Mouse (Mus musculus): ENCODE measurements around the gene Ica1.

Gene Ica1

DNA sequence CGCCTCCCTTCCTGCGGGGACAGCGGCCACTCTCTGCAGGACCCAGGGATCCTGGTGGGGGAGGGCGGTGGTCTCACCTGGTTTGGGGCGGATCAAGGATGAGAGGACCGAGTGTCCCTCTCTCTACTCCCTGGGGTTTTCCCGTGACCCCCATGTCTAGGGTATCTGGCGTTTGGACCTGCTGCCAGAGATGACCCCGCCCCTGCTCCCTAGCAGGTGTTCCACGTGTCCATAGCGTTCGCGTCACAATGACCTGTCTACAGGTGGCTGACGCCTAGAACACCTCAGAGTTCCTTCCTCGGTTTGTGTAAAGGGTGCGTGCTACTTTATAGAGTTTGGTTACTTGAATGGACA, at the start of gene Ica1:
Gene Ica1 (minus strand): TSS at position 193 of the 354 bp plus-strand sequence.
- in situ Hi-C loops (cut with MboI): no loop called here

DNA sequence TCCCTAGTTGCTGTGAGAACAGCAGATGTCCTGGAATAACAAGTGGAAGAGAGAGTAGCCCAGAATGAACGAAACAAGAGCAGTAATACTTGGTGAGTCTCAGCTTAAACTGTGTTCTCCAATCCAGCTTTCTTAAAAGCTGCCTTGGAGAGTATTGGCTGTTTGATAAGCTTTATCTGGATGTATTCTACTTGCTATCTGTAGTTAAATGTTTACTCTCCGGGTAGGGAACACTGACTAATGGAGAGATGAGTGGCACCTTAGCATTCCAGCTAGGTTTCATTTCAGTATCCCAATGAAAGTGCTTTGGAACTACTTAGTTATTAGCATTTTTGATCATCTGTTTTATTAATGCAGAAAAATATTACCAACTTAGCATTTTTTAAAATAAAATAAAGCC, 41.6 kb upstream of the Ica1 start:
- in situ Hi-C loops (cut with MboI): no loop called here

DNA sequence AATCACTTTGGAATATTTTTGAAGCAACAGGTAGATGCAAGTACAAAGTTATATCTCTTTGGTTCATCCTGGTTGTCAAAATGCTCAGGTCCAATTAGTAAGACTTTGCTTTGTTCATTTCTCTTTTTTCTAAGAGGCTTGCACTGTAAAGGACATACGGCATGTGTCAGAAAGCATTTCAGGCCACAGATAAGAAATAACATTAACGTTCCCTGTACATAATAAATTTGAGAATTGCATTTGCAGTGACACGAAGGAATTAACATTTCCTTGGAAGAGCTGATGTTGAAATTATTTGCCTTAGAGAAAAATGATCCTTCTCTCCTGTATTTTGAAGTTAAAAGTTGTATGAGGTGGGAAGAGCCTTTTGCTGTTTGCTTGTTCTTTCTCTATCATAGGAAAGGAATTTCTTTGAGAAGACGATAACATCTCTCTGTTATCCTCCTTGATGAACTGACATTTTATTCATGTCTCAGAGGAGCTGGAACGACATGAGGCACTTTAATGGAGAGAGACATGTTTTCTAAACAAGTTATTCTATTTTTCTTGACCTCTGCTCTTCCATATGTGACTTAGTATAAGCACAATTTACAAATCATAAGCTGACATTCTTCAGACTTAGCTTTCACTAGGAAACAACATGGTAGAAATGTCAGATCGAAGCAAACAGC, 36.2 kb upstream of the Ica1 start:
- in situ Hi-C loops (cut with MboI): no loop called here

DNA sequence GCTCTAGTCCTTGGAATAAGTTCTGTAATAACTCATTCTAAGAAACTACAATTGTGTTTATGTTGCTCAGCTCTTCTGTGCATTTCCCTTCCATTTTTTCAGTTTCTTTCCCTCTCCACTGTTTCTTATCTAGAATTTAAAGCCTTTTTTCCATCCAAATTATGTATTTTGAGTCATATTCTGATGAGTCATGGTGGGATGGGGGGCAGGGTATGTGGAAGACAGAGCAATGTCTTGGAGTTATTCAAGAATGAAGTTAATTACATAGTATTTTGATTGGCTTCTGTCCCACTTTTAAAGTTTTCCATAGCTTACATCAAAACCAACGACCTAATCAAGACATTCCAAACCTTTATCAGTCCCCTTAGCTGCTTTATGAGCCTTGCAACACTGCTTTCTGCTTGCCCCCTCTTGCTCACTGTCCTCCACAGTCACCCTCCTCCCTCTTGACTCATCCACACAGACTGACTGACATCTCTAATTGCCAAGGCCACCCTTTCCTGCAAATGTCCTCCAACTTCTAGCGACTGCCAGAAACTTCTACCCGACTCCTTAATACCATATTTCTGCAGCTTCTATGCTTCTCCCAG, 24.4 kb upstream of the Ica1 start:
- in situ Hi-C loops (cut with MboI): no loop called here

DNA sequence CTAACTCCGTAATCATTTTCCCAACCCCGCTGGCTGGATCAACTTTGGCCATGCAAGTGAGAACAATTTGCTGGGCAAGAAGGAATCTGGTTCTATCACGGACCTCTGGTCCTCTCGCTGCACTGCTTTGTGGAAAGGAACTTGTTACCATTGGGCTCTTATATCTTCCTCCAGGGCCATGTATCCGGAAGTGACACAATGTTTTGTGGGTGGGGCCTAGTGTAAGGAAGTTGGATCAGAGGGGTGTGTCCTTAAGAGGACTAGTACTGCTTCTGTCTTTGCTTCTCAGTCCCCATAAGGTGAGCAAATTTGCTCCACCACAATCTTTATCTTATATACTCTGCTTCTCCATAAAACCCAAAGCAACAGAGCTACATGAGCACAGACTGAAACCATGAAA, 14.1 kb upstream of the Ica1 start:
- in situ Hi-C loops (cut with MboI): no loop called here

DNA sequence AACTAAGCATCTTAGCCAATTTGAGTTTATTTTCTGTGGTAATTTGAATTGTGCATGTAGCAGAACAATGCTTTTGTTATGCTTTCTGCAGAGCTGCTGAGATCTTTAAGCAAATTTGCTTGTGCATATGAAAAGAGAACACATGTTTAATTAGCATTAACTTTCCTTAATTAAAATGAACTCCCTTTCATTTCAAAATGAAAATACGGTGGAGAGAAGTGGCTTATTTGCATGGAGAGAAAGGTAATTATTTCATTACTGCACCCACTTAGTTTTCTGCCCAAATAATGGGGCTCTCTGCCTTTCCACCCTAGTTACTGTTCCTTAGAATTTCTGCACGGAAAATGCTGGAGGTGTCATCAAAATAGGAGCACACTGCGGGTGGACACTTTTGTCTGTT, 13.5 kb upstream of the Ica1 start:
- in situ Hi-C loops (cut with MboI): no loop called here

DNA sequence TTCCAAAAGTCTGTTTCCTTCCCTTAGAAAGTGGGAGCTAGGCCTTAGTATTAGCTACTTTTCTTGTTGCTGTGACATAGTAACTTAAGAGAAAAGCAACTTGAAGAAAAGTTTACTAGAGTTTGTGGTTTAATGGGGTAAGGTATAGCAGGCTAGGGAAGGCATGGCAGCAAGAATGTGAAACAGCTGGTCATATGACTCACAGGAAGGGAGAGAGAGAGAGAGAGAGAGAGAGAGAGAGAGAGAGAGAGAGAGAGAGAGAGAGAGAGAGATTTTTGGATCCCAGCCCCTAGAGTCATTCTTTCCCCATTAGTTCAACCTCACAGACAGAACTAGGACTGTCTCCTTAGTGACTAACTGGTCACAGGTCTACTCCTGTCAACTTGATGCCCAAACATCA, 2.3 kb upstream of the Ica1 start:
- in situ Hi-C loops (cut with MboI): no loop called here

DNA sequence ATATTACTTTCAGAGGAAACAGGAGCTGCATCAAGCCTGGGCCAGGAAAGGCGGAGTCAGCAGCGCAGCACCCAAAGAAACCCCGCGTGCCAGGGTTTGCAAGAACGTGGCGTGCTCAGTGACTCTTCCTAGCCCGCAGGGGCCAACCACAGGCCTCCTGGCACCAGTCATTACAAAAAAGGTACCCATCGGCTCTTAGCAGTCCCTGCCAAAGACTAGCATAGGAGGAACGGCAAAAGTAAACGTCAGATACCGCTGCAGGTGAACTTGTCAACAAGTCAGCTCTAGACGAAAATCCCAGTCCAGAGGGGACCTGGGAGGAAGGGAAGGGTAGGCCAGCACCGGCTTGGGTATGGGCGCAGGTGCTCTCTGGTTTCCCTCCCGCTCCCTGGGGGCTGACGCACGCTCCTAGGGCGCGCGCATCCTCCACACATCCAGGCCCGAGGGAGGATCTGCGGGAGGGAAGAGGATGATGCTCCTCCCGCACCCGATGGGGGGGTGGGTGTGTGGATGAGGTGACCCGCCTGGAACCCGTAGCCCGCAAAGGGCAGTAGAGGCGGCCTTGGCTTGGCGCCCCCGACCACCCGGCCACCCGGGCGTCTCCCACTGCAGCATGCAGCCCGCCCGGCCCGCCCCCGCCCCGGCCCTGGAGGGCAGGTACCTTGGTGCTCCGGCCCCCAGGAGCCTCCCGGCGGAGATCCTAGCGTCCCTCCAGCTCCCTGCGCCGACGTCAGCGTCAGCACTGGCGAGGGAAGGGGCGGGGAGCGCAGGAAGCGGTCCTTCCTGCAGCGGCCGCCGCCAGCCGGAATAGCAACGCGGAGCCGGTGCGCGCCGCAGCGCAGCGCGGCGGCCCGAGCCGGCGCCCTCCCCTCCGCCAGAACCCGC, 635 bp downstream of the Ica1 start:
- in situ Hi-C loops (cut with MboI): no loop called here

DNA sequence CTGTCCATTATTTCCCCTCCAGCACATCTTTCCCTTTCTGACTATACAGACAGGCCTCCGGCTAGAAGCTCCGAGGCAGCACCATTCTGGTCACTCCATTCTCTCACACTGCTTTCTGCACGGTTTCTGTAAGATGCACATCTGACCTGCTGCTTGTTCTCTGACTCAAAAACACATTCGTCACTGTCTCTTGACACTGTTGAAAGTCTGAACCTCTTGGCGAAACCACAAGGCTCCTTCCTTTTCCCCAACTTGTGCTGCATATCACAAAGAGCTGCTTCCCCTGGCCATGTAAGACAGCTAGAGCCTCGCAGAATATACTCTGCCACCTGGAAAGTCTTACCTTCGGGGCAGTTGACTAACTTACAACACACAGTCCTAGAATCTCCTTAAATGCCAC, 6.7 kb downstream of the Ica1 start:
- in situ Hi-C loops (cut with MboI): no loop called here

DNA sequence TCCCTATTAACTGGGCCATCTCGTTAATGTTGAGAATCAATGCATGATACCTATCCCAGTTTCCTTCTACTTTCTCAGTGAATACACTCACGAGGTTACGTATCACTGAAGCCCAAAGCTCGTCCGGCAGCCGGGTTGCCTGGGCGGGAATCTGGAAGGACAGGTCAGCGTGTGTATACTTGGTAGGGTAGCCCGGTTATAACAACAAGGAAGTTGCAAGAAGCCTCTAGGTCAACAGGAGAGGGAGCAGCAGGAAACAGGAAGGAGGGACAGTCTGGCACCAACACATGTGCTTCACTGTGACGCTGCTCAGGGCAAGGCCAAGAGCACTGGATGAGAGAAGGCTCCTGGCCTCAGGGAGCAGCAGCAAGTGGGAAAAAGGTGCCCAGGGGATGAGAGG, 7.9 kb downstream of the Ica1 start:
- in situ Hi-C loops (cut with MboI): no loop called here

DNA sequence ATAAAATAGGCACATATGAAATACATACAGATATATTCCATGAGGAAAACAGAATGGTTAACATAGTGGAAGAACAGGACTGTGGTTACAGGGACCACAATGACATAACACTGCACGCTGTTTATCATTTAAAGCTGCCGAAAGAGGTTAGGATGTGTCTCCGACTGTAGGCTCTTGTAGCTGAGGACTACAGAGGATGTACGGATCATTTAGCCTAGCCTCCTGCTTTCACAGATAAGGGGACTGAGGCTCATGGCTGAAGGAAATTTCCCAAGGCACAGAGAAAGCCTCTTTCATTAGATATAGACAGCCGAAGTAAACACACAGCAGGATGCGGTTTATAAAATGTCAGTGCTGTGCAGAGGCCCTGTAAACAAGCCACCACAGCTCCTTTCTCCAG, 8.5 kb downstream of the Ica1 start:
- in situ Hi-C loops (cut with MboI): no loop called here

DNA sequence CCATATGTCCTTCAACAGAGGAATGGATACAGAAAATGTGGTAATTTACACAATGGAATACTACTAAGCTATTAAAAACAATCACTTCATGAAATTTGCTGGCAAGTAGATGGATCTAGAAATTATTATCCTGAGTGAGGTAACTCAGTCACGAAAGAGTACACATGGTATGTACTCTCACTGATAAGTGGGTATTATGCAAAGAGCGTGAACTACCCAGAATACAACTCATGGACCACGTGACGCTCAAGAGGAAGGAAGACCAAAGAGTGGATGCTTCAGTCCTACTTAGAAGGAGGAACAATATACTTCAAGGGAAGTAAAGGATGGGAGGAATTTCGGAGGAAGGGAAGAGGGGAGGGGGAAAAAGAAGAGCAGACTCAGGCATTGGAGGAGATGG, 11.6 kb downstream of the Ica1 start:
- in situ Hi-C loops (cut with MboI): no loop called here

DNA sequence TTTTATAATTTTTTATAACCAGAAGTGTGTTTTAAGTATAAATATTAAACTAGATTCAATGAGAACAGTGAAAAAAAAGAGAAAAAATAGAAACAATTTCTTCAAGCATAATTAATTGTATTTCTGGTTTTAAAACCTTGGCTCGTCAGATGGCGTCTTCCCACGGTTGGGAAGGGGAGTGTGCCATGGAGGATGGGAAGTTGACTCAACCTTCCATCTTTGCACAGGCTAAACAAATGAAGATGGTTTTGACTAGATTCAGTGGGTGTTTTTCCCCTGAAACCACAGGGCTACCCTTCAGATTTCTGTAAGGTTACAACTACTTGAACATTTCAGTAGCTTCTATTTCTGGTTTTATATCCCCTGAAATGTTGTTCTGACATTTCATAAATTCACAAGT, 12.5 kb downstream of the Ica1 start:
- in situ Hi-C loops (cut with MboI): no loop called here

DNA sequence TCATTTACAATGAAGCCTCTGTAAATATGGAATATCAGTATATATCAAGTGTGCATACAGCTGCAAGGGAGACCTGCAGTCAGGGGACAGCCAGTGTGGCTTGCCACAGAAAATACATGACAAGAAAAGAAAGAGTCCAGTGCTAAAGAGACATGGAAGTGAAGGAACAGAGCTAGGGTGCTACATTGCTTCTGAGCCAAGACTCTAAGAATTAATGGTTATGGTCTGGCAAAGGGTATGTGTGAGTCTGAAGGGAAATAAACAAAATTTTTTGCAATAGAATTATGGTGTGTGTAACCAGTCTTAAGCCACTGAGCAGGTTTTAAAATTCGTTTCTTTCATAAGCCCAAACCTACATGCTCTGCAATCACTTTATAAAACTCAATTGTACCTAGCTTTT, 13.2 kb downstream of the Ica1 start:
- in situ Hi-C loops (cut with MboI): no loop called here

DNA sequence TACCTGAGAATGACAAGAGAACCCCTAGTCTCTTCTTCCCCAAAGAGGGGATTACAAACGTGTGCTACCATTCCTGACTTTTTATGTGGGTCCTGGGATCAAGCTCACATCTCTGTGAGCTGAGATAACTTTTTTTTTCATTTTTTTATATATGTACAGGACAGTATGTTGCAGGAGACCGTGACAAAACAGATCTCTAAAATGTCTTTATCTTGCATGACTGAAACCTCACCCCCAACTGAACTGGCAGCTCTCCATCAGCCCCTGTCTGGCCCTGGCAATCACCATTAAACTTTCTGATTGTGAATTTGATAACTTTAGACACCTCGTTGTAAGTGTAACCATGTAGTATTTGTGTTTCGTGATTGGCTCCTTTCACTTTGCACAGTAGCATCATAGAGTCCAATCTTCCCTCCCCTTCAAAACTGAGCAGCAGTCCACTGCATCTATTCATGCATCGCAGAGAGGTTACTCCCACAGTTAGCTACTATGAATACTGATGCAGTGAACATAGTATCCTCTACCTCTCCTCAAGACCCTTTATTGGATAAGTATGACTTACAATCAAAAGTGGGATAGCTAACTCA, 17.5 kb downstream of the Ica1 start:
- in situ Hi-C loops (cut with MboI): no loop called here

DNA sequence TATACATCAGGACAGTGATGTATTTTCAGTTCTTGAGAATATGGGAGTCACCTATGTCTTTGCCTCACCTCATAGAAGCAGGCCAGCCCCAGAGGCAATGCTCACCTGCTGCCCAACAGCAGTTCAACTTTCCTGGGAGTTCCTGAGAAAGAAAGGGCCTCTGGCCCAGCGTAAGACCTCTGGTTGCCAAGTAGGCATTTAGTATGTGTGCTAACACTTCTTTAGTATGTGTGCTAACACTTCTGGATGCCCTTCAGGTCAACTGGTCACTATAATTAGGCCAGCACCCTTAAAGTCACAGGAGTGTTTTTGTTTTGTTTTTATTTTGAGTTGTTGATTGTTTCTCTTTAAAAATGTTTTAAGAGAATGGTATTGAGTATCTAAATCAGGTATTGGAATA, 18.4 kb downstream of the Ica1 start:
- in situ Hi-C loops (cut with MboI): no loop called here

DNA sequence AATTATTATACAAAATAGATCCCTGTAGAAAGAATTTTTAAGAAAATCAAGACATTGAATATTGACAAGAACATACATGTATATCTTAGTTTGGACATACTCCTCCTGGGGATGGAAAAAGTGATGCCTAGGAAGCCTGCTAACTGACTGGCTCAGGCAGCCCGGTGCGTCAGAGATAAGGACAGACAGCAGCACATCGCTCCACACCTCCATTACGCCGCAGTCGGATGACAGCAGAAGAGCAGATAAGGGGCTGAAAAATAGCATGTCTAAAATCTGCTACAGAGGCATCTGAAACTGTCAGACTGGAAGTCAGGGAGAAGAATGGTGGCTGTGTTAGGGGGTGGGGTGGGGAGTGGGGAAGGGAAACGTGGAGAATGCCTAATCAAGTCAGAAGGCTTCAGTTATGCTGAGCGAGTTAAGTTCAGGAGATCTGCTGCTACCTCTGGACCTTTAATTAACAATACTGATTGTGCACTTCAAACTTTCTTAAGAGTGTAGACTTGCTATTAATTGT, 22.5 kb downstream of the Ica1 start:
- in situ Hi-C loops (cut with MboI): no loop called here

DNA sequence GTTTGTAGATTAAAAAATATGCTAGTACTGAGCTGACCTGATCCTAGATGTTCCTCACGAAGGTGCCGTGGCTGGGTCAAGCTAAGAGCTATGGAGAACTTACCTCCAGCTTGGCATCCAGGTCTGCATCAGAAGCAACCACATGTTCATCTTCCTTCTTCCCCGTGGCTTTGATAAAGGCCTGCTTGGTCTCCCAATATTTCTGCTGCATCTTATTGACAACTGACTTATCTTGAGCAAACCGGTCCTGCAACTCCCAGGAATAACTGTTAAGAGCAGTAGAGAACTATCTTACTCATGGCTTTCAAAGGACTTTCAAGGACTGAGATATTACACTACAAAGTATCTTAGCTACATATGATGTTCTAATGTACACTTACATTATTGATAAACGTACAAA, 23.8 kb downstream of the Ica1 start:
- in situ Hi-C loops (cut with MboI): no loop called here

DNA sequence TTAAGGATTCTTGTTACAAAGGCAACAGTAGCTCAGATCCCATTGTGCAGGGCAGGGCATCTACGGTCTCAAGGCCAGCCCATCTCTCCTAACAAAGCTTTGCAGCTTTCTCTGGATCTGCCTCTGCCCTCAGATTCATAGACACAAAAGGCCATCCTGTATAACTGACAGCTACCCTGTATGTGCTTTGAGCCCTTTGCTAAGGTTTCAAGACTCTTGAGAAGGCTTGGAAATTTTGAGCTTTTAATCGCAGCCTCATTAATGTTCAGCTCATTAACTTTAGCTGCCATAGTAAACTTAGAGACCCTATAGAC, 24.6 kb downstream of the Ica1 start:
- in situ Hi-C loops (cut with MboI): no loop called here

DNA sequence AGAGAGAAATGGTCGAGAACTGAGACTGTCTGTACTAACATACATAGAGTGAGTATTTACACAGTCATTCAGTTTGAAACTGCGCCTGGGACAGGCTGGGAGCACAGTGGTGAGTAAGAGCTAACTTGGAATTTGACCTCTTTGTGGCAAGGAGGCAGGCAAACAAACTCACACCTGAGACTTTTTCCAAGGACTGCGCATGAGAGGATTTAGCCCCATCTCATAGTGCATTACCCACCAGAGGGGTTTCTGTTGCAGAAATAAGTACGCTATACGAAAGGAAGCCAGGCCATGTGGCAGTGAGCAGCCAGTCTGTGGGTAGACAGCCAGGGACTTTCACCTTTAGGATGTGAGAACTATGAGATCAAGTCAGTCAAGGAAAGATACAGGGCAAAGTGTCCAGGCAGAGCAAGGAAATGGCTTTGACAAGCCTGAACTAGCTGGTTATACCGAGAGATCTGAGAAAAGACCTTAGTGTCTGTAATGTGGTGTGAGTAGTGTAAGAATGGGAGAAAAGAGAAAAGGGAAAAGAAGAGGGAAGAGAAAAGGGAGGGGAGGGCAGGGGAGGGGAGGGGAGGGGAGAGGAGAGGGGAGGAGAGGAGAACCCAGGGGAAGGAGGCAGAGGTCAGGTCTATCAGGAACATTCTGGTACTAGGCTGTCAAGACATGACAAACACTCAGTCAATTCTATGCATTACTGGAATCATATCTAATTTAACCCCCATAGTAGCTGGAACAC, 25.1 kb downstream of the Ica1 start:
- in situ Hi-C loops (cut with MboI): no loop called here

DNA sequence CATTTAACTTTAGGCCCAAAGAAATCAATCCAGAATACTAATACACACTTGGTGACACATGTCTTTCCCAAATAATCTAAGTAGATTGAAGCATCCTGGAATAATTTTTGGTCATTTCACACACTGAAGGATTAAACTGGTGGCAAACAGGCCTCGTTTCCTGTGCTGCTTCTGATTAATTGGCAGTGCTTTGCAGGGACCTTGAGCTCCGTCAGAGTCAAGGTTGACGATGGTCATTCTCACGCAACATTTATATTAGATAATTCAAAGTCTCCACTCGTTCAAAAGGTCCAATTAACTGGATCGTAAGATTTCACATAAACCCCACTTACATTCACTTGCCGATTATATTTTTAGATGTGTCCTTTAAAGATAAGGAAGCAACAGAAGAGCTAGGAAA, 33.4 kb downstream of the Ica1 start:
- in situ Hi-C loops (cut with MboI): loop anchor here (25.0 kb wide), 1 partner anchor 883 kb away; no protein-coding TSS in a partner anchor

DNA sequence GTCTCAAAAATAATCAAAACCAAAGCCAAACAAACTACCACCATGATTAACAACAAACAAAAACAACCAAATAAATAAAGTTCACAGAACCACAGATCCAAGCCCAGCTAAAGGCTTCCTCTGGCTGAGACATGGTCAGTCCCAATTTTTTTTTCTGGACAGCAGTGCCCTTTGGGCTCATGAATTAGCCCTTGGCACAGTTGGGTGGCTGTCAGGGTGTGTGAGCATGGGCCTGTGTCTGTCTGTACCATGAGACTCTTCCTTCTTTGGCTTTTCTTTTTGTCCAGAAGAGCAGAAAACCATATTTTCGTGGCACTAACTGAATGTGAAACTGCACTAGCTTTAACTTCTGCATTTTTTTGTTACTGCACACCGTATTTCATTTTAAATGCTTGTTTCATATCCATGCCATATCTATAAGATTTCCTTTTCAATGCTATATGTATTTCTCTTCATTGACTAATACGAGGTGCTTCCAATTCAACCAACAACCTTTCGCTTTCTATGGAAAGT, 34.0 kb downstream of the Ica1 start:
- in situ Hi-C loops (cut with MboI): loop anchor here (25.0 kb wide), 1 partner anchor 882 kb away; no protein-coding TSS in a partner anchor

Measured in mature B cell (primary cell).